Mouse (Mus musculus): ENCODE measurements around the gene Aff3.

DNA sequence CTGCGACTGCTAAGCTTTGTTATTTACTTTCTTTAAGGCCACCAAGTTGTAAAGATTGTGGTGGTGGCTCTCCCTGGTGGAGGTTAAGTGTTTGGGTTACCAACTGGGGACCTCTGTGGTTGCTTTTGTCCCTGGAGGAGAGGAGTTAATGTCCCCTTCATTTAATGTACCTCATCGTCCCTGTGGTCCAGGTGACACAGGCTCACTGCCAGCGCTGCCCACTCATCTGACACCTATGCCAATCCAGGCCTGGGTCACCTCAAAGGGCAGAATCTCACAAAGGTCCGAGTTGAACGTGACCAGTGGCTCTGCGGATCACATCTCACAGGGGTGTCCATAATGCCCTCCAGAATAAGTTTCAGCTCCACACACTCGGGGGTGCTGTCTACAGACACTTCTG lies 103.4 kb downstream of the Aff3 start:
- no peak for TF ChIP-seq CTCF (IDR thresholded peaks at IDR 0.05; ENCODE audit: low read depth)
- TF ChIP-seq EP300 (IDR thresholded peaks at IDR 0.05; ENCODE audit: low read depth): no peak
